Mouse (Mus musculus) gastrocnemius, adult 18-20 months (tissue): ENCODE results near the gene Pld5. TPM values are rescaled to one million over a fixed set of nuclear protein-coding genes. Genes with fewer than 3 reads are reported as not detected.
A peak's percentile ranks its signal among the peaks of the same experiment; 100 is the strongest.

Experiments
- DNase-seq: peaks from one replicate; pipeline ENCODE4 v3.0.0; 2021; ENCODE audit warnings: low spot score
- total RNA-seq, 2 experiments: library from RNA; stranded (reverse); gene quantifications; 2 replicates each; pipeline ENCODE4 v1.2.3; 2021

Pld5 gene
- total RNA-seq, 2 experiments from 2014 or later = 3.2 to 4.6 TPM

DNA sequence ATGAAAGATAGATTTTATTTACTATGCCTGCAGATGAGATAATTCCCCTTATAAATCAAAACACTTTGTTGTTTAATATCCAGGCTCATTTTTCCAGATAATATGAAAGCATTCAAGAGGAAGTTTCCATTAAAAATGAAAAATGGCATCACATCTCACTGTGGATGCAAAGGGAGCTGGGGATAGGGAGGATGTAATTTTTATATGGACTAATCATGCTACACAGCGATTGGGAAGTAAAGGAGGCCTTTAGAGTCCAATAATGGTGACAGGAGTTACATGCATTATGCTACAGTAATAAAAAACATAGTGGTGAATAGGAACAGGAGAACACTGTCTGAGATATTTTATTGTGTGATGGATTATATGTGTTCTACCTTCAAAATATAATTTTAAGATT lies 100.1 kb downstream of the Pld5 start:
- no peak for DNase-seq

DNA sequence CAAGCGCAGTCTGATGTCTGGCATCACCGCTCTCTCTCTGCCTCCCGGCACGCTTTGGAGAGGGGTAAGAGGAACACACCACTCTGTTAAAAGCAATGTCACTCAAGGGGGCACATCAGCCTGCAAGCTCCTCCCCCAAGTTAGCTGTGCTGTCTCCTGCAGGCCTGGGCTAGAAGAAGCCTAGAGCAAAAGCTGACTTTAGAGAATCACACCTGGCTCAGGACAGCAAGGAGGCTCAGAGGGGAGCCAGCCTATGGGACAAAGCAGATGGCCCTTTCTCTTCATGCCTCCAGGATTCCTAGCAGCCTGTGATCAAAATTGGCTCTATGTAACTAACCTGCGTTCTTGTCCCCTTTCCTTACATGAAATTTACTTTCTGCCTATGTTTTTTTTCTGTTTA lies 107.3 kb downstream of the Pld5 start:
- DNase-seq = no peak

DNA sequence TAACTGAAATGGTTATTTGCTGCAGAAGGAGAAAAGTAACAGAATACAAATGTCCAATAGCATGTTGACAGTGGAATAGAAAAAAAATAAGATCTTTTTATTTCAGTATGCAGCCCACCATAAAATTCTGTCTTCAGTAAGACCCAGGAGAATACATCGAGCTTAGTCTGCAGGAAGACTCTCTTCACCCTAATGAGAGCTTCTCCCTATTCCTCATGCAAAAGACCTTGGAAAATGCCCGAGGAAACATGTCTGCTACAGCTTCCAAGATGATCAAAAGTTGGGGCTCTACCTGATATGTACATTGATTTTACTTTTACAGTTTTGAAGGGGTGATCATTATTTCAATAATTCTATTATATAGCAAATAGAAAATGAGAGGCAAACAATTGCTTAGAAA lies 108.0 kb downstream of the Pld5 start:
- no peak for DNase-seq

GRCm38 (mm10) chr1:176145306-176145705 lies 129.8 kb downstream of the Pld5 start:
- DNase-seq = no peak

GRCm38 (mm10) chr1:176134379-176134778 lies 140.7 kb downstream of the Pld5 start:
- DNase-seq = no peak

DNA sequence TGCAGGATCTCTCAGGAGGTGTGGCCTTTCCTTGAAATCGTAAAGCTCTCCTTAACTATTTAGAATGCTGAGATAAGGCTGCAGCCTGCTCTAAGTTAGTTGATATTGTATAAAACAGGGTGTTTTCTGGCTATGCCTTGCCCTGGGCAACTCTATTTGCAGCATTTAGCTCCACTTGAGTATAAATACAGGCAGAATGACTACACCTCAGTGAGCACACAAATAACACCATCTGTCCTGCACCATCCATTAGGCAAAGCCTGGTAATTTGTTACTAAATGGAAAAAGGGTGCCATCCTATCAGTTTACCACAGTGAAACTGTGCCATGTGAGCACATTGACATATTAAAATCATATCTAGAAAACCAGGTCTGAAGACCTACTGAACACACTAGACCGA lies 149.3 kb downstream of the Pld5 start:
- no peak for DNase-seq

DNA sequence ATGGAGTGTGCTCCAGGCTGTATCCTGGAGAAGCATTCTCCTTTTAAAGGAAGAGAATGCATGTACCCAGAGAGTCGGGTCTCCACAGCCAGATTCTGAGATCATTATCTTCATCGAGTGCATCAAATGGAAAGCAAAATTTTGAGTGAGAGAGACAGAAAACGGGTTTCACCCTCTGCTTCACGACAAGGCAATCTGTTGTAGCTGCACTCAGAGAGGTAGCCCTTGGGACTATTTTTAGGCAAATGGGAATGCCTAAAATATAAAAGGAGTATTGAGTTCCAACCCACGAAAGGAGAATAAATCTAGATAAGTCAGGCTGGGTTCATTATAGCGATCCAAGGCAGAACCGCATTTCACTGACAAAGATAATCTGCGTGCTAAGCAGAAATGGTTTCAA lies 150.7 kb downstream of the Pld5 start:
- DNase-seq = no peak

DNA sequence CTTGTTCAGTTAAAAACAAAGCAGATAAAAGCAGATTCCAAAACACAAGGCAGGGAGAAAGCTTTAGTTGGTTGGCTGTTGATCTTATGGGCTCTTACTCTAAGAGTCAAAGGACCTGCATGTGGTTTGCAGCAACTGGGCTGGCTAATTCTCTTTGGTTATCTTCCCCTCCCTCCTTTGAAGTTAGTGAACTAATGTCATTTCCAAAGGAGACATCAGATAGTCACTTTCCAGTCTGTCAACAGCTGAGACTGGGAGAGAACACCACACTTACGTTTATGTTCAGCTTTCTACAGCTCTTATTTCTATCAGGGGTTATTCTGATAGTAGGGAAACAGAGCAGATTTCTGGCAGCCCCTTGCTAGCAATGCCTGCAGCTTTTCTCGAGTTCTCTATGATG lies 151.3 kb downstream of the Pld5 start:
- no peak for DNase-seq

DNA sequence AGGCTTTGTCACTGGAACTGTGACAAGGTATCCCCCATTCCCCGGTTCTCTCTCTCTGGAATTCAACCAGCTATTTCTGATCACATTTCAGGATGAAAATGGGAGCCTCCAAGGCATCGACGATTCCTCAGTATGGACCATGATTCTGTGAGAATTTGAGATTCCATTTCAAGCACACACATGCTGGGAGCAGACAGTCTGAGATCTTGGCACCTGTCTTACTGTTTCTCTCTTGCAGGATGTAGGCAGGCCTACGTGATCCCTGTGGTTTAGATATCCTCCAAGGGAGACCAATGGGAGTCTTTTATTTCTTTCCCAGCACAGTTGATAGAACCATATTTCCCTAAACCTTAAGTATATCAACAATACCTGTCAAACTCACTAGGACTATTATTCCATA lies 159.5 kb downstream of the Pld5 start:
- DNase-seq = no peak

DNA sequence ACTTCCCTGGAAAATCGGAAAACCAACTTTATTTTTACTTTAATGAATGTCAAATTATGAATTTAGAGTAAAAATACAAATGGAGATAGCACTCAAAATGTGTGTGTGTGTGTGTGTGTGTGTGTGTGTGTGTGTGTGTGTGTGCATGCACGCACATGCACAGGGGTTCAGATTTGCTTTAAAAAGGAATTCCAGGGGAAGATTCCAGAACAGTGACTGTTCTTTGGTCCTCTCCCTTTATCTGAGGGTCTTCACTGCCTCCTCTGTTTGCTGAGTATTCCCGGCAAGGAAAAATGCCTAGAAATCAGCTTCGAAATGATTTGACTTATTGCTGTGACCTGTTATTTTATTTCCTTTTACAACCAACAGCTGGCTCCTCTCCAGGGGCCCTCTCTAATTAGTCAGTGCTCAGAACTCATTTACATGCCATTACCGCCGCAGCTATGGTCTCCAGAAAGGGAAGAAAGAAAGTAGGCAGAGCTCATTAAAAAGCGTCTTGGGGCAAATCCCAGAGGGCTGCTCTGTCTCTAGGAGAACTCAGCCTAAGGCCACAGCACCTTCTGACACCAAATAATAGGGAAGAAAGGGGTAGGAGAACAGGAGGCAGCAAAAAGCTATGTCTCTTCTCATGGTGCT lies 176.3 kb downstream of the Pld5 start:
- no peak for DNase-seq

DNA sequence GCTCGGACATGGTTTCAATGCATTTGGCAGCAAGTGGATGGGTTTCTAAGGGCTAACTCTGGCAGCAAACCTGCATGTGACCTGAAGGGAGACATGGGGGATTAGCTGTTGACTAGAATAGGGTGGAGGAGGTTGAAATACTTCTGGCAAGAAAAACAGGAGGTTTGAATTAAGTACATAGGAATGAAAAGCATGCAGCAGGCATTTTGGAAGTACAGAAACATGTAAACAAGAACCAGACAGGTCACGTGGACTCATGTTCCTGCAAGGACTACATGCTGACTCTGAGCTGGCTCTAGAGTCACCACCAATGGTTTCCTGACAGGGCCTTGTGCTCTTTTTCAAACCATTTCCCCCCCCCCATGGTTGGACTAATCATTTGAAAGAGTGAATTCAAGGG lies 183.0 kb downstream of the Pld5 start:
- no peak for DNase-seq

GRCm38 (mm10) chr1:176089382-176089781 lies 185.7 kb downstream of the Pld5 start:
- DNase-seq = no peak

DNA sequence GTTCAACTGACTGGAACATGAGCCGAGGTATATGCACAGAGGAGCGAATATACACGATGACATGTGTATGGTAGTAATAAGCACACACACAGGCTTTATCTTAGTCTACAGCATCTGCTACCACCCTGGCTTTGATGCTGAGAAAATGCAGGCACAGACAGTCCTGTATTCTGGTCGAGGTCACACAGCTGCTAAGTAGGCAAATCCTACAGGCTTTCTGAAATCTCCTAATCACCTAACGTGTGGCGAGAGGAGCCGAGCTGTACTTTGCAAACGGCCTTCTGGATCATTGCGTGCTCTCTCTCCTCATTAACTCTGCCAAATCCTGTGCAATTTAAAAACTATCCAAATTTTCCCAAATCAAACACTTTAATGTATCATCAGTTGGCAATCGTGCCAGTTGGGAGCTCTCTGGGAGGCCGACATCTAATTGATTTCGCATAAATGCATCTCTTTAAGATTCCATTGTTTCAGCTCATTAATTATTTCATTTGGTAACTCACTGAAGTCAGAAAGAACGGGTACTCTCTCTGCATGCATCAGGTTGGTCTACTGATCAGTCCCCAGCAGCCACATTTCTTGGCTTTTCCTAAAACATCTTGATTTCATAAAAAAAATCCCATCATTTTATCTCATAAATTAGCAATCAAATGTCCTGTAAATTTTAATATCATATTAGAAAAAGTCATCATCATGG lies 189.0 kb downstream of the Pld5 start:
- no peak for DNase-seq

DNA sequence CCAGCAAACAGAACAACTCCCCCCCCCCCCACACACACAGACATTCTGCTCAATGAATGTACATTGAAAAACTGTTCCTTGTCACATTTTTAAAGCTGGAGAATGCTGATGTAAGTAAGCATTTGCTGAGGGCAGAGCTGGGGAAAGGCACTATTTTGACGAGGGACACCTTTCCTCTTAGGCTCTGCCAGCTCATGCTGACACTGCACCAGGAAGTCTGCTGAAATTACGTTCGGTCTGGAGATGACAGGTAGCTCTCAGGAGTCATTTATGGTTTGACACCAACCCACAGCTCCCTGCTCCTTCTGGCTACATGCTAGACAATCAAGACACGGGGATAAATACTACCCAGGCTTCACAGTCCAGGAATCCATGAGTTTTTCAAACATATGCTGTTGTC lies 192.8 kb downstream of the Pld5 start:
- no peak for DNase-seq

- DNase-seq = no peak
These were observed 194.1 kb downstream of the Pld5 start for GRCm38 (mm10) chr1:176080969-176081368.

DNA sequence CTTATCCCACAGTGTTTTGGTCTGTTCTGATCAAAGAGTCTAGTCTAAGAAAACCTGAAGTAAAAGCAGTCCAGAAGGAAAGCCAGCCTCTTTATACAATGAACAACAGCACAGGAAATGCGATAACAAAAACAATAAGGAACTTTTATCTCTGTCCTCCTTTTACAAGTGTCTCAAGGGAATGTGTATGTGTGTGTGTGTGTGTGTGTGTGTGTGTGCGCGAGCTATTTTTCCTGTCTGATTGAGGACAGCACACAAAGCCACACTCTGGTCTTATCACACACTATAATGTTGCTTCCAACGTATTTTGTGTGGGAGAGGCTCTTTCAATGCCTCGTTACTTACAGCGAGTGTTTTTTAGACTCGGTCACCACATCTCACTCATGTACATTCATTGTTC lies 196.7 kb downstream of the Pld5 start:
- no peak for DNase-seq

- DNase-seq = no peak
These were observed 198.3 kb downstream of the Pld5 start for GRCm38 (mm10) chr1:176076799-176077198.

DNA sequence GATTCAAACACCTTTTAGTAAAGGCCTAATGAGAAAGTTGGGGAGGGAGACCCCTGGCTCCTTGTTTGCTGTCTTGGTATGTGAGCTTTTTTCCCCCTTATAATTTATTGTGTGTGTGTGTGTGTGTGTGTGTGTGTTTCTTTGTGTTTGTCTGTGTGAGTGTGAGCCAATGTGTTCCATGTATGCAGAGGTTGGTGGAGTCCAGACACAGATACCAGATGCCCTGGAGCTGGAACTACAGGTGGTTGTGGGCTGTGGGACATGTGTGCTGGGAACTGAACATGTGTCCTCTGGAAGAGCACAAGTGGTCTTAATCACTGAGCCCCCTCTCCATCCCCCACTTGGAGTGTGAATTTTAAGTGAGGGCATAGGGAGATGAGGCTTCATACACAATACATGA lies 199.3 kb downstream of the Pld5 start:
- no peak for DNase-seq

- peak; percentile 46 for DNase-seq
These were observed 199.7 kb downstream of the Pld5 start for GRCm38 (mm10) chr1:176075409-176075808.

- no peak for DNase-seq
These were observed 200.6 kb downstream of the Pld5 start for GRCm38 (mm10) chr1:176074526-176074925.

- DNase-seq = no peak
These were observed 209.8 kb downstream of the Pld5 start for GRCm38 (mm10) chr1:176065281-176065680.

- no peak for DNase-seq
These were observed 210.6 kb downstream of the Pld5 start for GRCm38 (mm10) chr1:176064471-176064870.

GRCm38 (mm10) chr1:176053653-176054052 lies 221.5 kb downstream of the Pld5 start:
- DNase-seq = no peak

DNA sequence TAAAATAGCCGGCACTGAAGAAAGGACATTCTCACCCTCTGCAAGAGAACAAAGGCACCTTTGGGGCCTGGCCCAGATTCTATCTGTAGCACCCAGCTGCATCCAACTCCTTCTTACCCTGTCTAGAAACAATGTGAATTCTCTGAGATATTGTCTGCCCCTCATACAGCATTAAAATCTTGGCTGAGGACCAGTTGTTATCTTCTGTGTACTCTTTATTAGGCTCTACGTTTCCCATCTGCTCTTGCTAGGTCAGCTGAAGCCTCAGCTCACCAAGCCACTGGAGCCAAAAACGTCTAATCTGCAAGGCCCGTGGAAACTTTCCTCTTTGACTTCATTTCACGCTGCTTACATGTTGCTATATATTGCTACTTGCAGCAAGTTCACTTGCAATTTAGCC lies 228.1 kb downstream of the Pld5 start:
- DNase-seq = no peak
